Mouse (Mus musculus): ENCODE results near the gene Plekhg1. TPM values are rescaled to one million over a fixed set of nuclear protein-coding genes. Genes with fewer than 3 reads are reported as not detected.
A peak's percentile ranks its signal among the peaks of the same experiment; 100 is the strongest.

Plekhg1 gene
- total RNA-seq, 2 experiments from 2014 or later: 9.3 to 10.3 TPM

- DNase-seq: peak in 1 of 2 experiments; percentile 25
These were observed 1.6 kb downstream of the Plekhg1 start for GRCm38 (mm10) chr10:3741791-3742190.

- peak; percentile 48 to 57 for DNase-seq
These were observed 2.9 kb downstream of the Plekhg1 start for GRCm38 (mm10) chr10:3743069-3743468.

GRCm38 (mm10) chr10:3743826-3744225, 3.7 kb downstream of the Plekhg1 start:
- peak in 1 of 2 experiments; percentile 20 for DNase-seq

DNA sequence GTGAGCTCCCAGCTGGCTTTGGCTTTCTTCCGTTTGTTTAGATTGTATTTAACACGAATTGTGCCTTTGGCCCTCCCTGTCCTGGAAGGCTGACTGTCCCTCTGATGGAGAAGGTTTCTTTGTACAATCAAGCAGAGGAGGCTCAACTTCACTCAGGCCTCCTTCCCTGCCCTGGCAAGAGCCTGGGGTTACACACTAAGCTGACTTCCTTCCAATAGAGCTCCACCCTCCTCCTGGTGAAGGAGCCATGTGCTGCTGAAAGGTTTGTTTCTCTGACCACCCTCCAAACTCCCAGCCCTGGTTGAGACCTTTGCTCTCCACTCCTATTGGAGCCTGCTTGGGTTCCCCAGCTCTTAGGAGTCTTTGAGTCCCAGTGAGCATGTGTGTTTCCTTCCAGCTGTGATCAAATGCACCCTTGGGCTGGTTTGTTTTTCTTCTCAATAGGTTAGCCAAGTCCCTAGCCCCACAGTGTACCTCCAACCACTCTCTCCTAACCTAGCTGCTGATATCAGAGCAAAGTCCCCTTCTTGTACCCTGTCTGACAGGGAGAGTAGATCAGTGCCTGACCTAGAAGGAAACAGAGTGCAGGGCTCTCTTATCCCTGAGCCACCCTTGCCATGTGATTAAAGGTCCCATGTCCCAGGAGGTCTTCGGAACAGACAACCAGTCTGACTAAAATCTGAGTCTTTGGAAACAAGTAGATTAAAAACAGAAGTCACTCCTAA, 6.8 kb downstream of the Plekhg1 start:
- peak; percentile 37 to 49 for DNase-seq

DNA sequence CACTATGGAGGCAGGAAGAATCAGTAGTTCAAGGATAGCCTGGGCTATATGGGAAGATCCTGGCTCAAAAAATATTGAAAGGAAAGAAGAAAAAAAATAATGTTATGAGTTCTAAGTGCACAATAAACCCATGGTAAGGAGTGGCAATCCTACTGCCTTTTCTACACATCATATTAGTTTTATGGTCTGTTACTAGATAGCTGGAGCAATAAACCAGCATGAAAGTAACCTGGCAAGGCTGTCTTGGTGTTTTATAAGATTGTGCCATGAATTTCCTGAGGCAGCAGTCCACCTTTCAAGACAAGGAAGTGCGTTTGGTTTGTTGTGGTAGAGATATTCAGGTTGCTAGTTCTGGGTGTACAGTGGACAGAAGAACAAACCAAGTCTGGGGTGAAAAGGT, 9.4 kb downstream of the Plekhg1 start:
- DNase-seq: no peak

DNA sequence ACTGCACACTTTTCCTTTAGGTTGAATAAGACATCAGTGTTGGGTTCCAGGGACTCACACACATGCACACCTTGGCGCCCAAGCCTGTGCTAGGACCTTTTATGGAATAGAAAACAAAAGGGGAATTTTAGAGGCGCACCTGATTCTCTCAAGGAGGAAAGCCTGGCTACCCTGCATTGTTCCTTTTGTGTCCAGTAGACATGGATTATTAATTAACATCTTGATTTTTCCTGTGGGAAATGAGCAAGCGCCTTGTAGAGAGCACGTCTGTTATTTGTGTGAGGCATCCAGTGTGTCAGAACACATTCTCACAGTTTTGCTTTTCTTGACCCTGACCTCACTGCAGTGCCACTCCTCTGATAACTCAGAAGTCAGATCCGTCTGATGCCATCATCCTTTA, 21.8 kb downstream of the Plekhg1 start:
- DNase-seq: peak in 1 of 2 experiments; percentile 34

DNA sequence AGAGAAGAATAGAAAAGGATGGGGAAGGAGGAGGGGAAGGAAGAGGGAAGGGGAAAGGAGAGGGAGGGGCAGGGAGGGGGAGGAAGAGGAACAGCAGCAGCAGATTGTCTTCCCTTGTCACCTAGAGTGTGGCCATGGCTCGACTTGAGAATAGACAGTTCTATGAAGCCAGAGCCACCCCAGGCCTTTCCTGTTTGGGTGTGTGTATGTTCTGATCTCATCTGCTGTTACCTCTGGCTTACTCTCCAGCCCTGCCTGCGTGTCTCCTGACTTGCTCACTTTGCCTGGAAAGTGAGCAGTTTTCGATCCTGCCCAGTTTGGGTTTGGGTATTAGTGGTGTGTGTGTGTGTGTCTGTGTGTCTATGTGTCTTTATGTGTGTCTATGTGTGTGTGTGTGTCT, 23.0 kb downstream of the Plekhg1 start:
- DNase-seq: peak in 1 of 2 experiments; percentile 38

- DNase-seq: no peak
These were observed 29.0 kb downstream of the Plekhg1 start for GRCm38 (mm10) chr10:3769131-3769530.

DNA sequence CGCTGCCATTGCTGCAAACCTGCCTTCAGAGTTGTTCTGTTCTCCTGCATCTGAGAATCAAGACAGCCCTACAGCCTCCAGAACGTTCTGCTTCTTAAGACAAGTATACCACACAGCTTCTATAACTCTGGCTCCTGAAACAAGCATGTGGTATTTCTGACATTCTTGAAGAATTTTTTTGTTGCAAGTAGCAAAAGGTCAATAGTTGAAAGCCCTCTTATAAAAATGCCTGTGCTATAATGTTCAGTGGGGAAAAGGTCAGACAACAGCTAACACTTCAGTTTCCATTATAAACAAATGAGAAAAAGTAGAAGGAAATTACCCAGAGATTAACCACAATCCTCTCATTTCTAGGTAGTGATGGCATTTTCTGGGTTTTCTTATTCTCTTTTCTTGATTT, 34.2 kb downstream of the Plekhg1 start:
- no peak for DNase-seq

DNA sequence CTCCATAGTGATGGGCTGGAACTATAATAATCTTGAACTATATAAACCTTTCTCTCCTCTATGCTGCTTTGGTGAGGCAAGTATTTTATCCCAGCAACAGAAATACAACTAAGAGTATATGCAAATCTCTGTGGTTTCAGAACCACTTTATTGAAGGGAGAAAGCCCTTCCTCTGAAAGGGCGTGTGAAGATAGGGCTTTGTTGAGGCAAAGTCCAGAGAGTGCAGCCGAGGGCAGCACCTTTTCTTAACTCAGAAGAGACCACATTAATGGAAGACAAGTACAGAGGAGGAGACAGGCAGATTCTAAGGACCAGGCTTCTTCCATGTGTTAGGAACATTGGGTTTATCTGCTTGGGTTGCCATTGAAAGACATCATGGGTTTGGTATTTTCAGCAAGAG, 36.6 kb downstream of the Plekhg1 start:
- no peak for DNase-seq

DNA sequence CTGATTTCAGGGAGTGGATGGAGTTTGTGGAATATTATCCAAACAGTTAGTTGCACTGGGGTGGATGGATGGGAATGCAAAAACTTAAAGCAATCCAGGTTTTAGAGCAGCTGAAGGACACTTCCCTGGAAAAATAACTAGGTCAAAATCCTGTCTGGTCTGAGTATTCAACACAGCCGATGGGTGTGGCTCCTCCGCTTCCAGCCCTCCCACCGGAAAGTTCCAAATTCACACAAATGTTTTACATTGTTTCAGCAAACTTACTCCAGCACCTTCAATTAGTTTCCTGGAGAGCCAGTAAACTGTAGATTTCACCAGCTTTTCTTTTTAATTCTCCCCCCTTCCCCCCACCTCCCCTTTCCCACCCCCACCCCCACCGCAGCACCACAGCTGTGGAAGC, 45.2 kb downstream of the Plekhg1 start:
- DNase-seq: peak; percentile 43 to 54

DNA sequence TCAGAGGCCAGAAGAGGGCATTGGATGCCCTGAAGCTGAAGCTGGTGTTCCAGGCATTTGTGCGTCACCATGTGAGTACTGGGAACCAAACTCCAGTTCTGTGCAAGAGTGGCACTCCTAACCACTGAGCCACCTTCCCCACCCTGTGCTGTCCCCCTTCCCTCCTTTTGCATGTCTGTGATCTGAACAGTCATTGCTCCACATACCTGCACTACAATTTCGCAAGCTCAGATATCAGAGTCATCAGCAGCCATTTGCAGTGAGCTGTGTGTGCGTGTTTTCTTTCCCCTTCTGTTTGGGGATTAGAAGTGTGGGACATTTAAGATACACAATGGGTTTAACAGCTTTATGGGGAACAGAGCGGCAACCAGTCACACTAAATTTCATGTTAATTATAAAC, 46.4 kb downstream of the Plekhg1 start:
- no peak for DNase-seq

- DNase-seq: no peak
These were observed 46.8 kb downstream of the Plekhg1 start for GRCm38 (mm10) chr10:3787006-3787405.

DNA sequence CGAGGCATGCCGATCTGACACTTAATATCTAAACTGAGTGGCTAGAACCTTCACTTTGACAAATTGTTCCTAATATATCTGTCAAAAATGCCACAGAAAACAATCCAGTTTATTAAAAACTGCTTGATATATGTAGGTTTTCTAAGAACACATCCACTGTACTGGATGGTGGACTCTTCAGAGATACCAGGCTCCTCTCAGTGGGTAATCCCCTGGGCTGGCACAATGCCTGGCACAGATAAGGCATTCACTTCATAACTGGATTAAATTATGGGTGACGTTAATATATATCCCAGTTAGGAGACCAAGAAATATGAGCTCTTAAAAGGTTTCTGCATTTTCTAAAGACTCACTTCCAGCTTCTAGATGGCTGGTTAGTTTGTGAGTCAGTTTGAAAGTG, 53.7 kb downstream of the Plekhg1 start:
- DNase-seq: no peak

GRCm38 (mm10) chr10:3799455-3799854, 59.3 kb downstream of the Plekhg1 start:
- DNase-seq: no peak

- no peak for DNase-seq
These were observed 61.1 kb downstream of the Plekhg1 start for GRCm38 (mm10) chr10:3801254-3801653.

DNA sequence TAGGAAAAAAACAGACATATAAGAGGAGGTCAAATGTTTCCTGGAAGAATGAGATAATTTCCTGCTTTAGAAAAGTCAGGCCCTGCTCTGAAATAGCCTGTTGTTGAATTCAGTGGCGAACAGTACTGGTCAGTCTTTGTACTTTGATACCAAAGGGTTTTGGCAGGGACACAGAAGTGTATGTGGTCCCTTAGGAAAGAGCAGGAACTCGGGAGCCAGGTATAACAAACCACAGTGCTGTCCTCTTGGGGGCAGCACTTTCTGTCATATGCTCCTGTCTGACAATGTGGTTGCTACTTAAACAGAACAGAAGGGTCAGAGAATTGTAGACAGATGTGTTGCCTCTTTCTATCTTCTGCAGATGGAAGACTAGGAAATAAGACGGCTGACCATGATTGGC, 65.2 kb downstream of the Plekhg1 start:
- DNase-seq: peak; percentile 36 to 54

DNA sequence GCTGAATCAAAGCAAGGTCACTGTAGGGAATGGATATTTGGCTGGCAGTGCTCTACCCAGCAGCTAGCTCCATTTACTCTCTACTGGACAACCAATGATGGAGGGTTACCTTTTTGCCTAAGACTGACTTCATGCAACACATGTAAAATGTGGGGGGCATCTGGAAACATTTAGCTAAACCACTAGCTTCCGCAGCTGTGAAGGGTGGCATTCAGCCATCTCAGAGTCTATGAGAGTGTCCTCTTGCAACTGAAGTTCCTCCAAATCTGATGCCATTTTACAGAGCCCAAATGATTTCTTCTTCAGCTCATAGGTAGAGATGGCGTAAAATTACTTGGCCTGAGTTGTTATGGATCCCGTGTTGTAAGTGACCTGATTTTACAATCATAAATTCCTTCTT, 67.8 kb downstream of the Plekhg1 start:
- no peak for DNase-seq

DNA sequence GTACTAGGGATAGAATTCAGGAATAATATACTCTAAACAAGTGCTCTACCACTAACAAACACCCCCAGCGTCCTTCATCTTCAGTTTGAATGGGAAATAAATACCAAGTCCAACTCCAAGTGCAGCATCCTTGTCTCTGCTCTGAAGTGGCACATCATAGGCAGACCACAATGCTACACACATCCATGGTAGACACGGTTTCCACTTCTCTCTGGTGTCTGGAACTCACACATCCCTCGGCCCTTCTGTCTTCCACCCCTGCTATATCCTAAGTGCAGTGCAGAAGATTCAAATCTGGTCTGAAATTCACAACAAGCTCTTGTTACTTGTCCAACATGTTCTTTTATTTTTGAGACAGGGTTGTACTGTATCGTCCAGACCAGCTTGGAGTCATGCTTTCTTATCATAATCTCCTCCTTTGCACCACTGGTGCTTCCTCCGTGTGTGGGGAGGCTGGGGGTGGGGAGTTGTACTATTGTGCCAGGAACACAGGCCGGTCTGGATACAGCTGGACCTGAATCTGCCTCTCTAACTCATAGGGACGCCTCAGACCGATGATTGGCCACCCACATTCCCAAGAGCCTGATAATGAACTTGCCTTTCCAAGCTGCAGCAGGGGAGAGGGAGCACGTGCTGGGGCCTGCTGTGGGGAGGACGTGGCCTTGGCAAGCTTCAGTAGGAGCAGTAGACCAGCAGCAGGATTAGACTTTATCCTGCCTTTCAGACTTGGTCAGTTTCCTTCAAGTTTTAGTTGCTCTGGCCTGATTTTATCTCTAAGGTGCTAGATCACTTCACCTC, 70.5 kb downstream of the Plekhg1 start:
- DNase-seq: peak; percentile 78 to 90

DNA sequence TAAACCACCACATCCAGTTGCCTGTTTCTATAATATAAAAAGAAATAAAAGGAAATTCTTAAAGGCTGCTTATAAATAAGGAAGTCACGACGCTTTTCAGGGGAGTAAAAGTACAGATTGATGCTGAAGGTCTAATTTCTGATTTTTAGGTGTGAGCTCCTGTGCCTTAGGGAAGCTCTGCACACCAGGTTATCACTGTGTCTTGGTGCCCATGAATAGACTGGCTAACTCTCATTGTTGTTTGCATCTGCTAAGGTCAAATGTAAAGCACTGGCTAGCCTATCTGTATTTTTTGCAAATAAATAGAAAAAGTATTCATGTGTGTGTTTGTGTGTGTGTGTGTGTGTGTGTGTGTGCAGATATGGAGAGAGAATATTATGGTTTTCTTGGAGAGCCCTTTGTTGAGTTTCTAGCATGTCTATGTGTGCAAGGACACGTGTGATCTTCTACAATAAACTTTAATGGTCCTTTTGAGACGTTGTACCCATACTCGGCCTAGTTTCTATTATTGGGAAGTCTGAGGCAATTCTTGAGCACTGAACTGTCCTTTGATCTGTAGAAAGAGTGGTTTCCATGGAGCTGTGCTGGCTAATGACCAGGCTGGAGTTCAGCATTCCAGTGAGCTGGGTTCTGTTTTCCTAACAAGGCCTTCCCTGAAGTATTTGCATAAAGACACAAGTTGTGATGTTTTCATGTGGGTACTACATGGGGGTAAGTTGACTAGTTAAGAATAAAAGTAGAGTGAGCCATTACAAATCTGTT, 79.0 kb downstream of the Plekhg1 start:
- peak in 1 of 2 experiments; percentile 19 for DNase-seq

DNA sequence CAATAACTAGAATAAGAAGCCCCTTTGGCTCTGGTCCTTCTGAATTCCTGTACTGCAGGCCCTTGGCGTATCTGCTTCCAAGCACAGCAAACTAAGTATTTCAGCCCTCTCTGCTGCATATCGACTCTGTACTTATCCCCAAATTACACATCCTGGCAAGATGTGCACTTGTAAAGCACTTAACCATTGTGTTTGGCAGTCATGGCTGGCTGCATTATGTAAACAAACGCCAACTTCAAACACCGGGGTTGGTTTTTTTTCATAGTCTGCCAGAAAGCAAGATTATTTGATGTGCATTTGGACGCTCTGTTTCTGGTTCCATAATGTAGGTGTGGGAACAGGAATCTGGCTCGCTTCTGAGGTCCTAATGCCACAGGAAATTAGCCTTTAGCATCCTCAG, 83.7 kb downstream of the Plekhg1 start:
- no peak for DNase-seq

DNA sequence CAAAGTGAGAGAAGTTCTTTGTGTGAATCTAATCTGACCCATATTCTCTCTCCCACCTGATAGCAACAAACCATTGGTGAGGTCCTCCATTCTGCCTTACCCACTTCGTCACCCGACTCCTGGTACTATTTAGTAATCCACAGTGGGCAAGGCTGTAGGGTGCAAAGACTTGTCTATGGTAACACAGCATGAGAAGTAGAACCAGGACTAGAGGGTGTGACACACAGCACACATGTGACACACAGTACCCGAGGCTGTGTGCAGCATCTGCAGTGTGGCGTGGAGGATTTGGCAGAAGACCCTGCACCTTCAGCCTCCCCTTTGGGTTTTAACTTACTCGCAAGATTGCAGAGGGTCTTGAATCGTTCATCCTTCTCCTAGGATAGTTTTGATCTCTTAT, 85.9 kb downstream of the Plekhg1 start:
- DNase-seq: no peak

- DNase-seq: no peak
These were observed 87.2 kb downstream of the Plekhg1 start for GRCm38 (mm10) chr10:3827368-3827767.
